Mouse (Mus musculus) forelimb bud, embryonic 11.5 days (tissue): ENCODE results near the gene Casq2.
"Not testable (repeated sequence)": the region's sequence is repeated elsewhere in the genome, so short reads cannot be mapped to it uniquely, and the experiment has no call there.

Source experiments
- DNase-seq: peaks from one replicate; pipeline ENCODE4 v3.0.0-alpha.2; 2012; ENCODE audit warnings: low read depth, low spot score

Casq2 gene

DNA sequence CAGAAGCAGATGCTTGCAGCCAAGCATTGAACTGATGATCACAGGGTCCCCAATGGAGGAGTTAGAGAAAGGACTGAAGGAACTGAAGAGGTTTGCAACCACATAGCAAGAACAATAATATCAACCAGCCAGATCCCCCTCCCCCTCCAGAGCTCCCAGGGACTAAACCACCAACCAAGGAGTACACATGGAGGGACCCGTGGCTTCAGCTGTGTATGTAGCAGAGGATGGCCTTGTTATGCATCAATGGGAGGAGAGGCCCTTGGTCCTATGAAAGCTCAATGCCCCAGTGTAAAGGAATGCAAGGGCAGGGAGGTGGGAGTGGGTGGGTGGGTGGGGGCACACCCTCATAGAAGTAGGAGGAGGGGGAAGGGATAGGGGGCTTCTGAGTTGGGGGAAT is 77.6 kb downstream of the Casq2 start:
- not testable (repeated sequence) for DNase-seq

DNA sequence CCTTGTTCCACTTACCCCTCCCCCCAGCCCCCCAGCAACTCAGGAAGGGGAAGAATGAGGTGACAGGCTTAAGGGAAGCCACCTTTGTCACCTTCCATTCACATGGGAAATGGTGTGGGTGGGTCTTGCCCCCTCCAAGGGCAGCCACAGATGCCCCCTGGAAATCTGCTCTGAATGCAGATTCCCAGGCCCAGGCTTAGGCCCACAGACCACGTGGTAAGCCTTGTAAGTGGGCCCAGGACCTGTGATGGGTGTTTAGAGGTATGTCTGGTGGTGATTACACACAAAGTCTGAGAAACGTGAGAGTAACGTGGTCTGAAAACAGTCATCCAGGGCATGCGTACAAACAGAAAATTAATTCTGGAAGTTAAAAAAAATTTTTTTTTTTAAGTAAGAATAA is 78.7 kb downstream of the Casq2 start:
- no peak for DNase-seq

- no peak for DNase-seq
Measured at GRCm38 (mm10) chr3:102165536-102166286, 79.5 kb downstream of the Casq2 start.

- no peak for DNase-seq
Measured at GRCm38 (mm10) chr3:102166287-102166620, 80.0 kb downstream of the Casq2 start.

GRCm38 (mm10) chr3:102166794-102167193 is 80.6 kb downstream of the Casq2 start:
- no peak for DNase-seq

GRCm38 (mm10) chr3:102167555-102168210 is 81.5 kb downstream of the Casq2 start:
- DNase-seq = no peak

DNA sequence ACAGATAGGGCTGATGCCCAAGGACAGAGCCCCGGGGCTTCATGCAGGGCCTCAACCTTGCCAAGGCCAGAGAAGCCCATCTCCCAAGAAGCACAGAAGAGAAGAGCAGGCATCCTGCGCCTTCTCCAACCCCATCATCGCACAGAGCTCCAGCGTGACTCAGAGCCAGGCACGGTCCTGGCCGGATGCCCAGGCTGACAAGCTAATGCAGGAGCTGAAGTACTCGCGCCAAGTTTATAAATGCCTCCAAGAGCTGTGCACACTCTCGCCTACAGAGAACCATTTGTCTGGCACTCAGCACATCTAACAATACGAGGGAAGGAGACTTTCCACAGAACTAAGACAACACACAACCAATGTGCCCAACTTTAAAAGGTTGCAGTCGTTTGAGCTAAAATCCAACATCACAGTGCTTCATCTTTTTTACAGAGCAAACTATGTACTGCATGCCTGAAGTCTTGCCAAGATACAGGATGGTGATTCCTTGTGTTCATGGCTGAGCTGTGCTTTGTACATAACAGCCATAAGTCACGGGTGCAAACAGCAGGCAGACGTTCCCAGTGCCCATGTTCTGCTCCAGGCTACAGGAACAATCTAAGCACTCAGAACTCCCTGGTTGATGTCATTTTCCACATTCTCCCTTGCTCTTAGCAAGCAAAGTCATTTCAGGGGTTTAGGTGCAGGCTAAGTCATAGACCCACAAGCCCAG is 83.1 kb downstream of the Casq2 start:
- DNase-seq = no peak

- no peak for DNase-seq
Measured at GRCm38 (mm10) chr3:102174118-102174865, 88.1 kb downstream of the Casq2 start.

- no peak for DNase-seq
Measured at GRCm38 (mm10) chr3:102175701-102176100, 89.5 kb downstream of the Casq2 start.

DNA sequence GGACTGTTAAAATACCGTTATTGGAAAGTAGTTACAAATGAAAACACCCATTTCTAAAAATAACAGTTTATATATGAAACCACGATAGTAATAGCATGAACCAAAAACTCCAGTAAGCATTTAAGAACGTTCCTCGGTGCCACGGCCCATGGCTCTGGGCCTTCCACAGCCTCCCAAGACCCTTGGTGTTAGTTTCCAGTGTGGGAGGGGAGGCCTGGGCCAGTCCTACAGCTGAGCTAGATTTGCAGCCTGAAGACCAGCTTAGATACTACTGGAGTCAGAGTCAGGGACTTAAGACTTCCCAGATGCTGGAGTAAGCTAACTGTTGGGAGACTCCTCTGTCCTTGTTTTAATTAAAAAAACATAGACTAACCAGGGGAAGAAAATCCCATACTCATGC is 89.9 kb downstream of the Casq2 start:
- DNase-seq = no peak

DNA sequence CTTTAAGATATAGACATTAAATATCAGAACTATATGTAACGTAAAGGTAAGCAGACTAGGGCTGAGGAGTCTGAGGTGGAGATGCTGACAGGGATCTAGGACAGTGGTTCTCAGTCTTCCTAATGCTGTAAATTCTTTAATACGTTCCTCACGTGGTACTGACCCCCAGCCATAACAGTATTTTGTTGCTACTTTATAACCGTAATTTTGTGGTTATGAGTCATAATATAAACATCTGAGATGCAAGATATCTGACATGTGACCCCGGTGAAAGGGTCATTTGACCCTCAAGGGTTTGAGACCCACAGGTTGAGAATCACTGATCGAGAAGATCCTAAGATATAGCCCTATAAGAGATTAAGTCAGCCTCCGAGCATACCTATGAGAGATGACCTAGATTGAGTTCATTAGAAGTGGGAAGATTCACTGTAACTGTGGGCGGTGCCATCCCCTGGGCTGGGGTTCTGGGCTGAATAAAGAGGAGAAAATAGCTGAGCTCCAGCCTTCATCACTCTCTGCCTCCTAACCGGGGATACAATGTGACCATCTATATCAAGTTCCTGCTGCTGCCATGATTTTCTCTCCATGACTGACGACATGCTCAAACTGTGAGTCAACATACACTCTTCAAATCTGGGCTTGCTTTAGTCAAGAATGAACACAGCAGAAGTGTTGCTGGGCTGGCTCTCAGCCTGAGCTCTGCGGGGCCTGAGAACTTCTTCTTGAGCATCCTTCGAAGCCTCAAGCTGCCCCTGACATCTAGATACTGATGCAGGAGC is 91.8 kb downstream of the Casq2 start:
- DNase-seq = no peak

DNA sequence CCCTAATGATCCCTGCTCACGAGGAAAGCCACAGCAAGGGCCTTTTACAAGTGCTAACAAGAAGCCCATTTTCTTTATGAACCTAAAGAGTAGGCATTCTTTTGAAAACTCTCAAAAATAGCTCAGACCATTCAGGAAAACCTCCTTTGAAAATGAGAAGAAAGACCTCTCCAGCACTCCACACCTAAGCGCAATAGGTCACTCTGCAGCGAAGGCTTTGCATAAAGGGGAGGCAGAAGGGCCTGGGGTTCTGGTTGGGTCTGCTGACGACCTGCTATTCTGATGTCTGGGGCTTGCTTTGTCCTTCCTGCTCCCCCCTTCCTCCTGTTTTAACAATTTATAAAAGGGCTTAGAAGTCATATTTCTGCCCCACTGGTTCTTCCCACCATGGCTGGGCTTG is 93.7 kb downstream of the Casq2 start:
- DNase-seq = no peak

- DNase-seq = no peak
Measured at GRCm38 (mm10) chr3:102180746-102181145, 94.5 kb downstream of the Casq2 start.

DNA sequence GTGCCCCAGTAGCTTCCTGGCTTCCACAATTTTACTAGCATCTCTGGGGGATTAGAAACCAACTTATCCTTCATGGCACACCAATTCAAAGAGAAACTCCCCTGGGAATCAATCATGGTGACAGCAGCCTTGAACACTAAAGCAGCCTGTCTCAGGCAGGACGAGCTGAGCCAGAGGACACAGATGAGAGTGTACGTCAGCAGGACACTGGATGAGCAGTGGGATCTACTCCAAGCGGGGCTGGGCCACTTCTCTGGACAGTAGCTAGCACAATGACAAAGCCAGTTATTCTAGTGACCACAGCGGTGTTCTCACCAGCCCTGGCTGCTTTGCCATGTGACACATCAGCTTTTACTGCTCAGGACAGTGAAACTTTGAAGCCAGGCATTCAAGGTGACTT is 95.0 kb downstream of the Casq2 start:
- no peak for DNase-seq

GRCm38 (mm10) chr3:102182601-102183000 is 96.4 kb downstream of the Casq2 start:
- DNase-seq = no peak

DNA sequence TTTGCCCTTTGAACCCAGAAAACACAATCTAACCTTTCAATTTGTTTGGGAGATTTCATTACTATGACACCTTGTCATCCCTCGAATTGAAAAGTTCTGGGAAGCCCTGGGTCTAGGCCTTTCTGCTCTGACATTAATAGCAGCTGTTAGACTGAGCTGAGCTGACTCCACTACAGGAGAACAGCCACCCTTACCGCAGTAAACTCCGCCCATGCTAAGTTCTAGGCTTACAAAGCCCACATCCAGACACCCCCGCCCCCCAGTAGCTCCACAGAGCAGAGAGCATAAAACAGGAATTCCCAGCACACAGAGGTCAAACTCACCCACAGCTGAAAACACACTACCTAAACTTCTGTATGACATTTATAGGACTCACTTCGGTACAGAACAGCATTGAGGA is 98.5 kb downstream of the Casq2 start:
- no peak for DNase-seq

DNA sequence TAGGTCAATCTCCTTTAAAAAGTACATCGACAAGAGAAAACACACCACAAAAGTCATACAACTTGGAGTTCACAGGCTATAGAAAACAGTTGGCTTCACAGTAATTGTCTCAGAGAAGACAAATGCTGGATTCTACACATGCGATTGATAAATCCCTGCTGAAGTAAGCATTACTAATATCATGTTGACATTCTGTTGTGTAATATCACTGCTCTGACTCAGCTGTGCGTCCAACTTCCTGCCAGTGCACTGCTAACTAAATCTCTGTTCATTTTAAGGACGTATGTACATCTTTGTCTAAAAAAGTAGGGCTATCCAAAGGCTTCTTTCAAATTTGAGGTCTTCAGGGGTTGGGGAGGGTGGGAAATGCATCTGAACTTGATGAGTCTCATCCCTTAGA is 101.2 kb downstream of the Casq2 start:
- DNase-seq = no peak

- no peak for DNase-seq
Measured at GRCm38 (mm10) chr3:102188972-102189371, 102.8 kb downstream of the Casq2 start.

DNA sequence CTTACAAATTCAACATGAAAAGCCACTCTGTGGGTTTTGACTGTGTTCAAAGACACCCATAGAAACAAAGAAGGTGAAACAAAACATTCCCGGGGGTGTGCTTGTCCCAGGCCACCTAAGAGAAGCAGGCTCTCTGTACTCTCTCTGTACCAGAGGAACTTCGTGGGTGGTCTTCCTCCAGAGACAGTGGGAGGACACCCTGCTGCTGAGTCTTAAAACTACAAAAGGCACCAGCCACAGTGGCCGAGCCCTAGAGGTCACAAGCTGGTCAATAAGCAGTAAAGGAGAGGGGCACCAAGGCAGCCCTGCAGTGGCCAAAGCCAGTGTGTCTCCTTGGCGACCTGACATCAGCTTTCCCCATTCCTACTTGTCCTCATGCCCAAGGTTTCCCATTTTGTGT is 103.8 kb downstream of the Casq2 start:
- no peak for DNase-seq

DNA sequence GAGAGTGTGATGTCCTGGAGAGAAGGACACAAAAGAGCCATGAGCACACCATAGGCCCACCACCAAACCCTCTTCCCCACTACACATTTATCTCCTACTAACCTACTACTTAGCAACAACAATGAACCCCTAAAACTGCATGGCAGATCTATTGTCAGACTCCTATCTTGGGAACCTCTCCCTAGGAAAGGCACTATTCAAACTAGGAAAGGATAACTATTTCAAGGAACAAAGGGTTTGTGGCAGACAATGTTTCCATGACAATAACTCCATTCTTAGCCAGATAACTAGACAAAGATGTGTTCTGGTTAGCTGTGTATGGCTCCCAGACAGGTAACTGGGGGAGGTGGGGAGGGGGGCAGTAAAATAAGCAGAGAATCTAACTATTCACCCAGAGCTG is 104.4 kb downstream of the Casq2 start:
- DNase-seq = no peak

- DNase-seq = no peak
Measured at GRCm38 (mm10) chr3:102191575-102191974, 105.4 kb downstream of the Casq2 start.
